Mouse (Mus musculus): ENCODE measurements around the gene Grk6. TPM values are rescaled to one million over a fixed set of nuclear protein-coding genes. Genes with fewer than 3 reads are reported as not detected.

Grk6 gene
- polyA plus RNA-seq, 1 experiment: 38.4 TPM

DNA sequence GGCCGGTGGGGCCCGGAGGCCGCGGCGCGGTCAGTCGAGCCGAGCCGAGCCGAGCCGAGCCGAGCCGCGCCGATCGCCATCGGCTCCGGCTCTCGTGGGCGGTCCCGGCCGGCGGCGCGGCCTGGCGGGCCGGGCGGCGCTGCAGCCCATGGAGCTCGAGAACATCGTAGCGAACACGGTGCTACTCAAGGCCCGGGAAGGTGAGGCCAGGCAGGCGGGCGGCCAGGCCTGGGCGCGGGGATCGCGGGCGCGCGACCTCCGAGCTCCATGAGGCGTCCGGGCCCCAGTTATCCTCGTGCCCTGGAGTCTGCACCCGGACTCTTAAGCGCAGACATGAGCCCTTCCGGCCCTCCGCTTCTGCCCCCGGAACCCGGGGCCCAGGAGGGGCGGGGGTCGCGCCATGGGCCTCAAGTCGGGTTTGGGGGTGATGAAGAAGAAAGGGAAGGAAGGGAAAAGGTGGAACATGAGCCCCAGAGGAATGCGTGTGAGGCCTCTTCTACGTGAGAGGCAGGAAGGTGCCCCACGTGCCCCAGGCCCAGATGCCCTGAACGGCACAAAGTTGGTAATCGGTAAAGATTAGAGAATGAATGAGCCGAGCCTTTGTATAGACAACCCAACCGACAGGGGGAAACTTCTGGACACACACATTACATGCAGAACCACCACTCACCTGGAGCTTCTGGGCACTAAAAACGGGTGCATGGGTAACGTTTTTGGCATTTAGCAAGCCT, 654 bp downstream of the Grk6 start:
- Histone ChIP-seq H3K27ac (ENCODE audit: insufficient read depth, low read depth, low read length) (peak overlapping the region; percentile 88), H3K27me3 (ENCODE audit: control insufficient read depth, insufficient read depth, low read length) (no peaks in the 10 kb centered on the region), H3K36me3 (ENCODE audit: control insufficient read depth, insufficient read depth, low read length) (peaks cover 6% of the 10 kb centered on the region), H3K4me1 (ENCODE audit: control insufficient read depth, insufficient read depth, insufficient read length, low read length) (peaks cover 35% of the 10 kb centered on the region), H3K4me3 (ENCODE audit: low read depth, low read length) (peak overlapping the region; percentile 80)
- TF ChIP-seq CTCF (IDR thresholded peaks at IDR 0.05; ENCODE audit: extremely low read depth, insufficient read length, insufficient replicate concordance, low read depth, low read length) (no peak), POLR2A (IDR thresholded peaks at IDR 0.05; ENCODE audit: low read depth, low read length) (no peak)
- WGBS: under 1% methylated on average over 63 of the region's 66 CpGs

DNA sequence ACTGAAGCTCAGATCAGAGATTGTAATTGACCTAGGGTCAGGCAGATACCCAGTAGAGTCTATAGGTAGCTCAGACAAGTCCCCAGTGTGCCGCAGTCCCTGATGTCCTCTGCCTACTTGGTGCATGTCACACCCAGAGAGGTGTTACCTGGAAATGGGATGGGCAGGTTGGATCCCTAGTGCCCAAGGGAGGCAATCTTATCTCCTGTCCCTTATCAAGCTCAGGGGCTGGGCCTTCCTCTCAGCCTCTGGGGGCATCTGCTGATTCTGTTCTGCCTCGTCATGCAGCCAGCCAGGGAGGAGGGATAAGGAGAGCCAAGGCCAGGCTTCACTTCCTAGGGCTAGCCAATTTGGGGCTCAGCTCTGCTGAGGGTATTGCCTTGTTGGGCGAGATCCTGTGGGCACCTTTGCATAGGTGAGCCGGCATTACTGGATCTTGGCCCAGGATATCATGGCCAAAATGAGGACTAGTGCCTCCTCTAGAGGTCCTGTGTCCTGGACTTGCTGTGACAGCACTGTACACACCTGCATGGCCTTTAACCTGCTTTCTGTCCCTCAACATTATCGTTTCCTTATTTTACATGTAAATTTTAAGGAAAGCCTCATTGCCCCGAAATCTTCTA, 1.7 kb downstream of the Grk6 start:
- Histone ChIP-seq H3K36me3 (ENCODE audit: control insufficient read depth, insufficient read depth, low read length) (peaks cover 15% of the 10 kb centered on the region), H3K4me3 (ENCODE audit: low read depth, low read length) (peak overlapping the region; percentile 39), H3K27ac (ENCODE audit: insufficient read depth, low read depth, low read length) (peak overlapping the region; percentile 88), H3K27me3 (ENCODE audit: control insufficient read depth, insufficient read depth, low read length) (no peaks in the 10 kb centered on the region), H3K4me1 (ENCODE audit: control insufficient read depth, insufficient read depth, insufficient read length, low read length) (peaks cover 46% of the 10 kb centered on the region)
- TF ChIP-seq CTCF (IDR thresholded peaks at IDR 0.05; ENCODE audit: extremely low read depth, insufficient read length, insufficient replicate concordance, low read depth, low read length): no peak
- TF ChIP-seq POLR2A (IDR thresholded peaks at IDR 0.05; ENCODE audit: low read depth, low read length): peak; percentile 18; the same call in 1 of the 2 replicates
- 41% methylated on average over 6 of the region's 6 CpGs for WGBS

DNA sequence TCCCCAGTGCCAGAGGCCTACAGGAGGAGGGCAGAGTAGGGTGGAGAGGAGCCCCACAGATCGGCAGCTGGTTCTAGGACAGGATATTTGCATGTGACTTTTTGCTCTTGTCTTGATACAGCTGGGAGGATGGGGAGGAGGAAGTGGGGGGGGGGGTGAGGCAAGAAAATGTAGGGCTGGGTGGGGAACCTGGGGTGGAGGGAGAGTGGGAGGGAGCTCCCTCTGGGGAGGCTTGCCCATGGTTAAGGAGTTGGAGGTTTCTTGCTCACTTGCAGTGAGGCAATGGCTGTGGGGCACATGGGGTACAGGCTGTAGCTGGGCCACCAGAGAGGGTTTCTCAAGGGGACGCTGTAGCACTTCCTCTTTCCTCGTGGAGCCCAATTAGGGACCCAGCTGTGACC, 2.7 kb downstream of the Grk6 start:
- H3K27ac ChIP-seq (ENCODE audit: insufficient read depth, low read depth, low read length): peak overlapping the region; percentile 88
- H3K27me3 ChIP-seq (ENCODE audit: control insufficient read depth, insufficient read depth, low read length): no peaks in the 10 kb centered on the region
- no peak for TF ChIP-seq CTCF (IDR thresholded peaks at IDR 0.05; ENCODE audit: extremely low read depth, insufficient read length, insufficient replicate concordance, low read depth, low read length)
- TF ChIP-seq POLR2A (IDR thresholded peaks at IDR 0.05; ENCODE audit: low read depth, low read length): peak; percentile 23; the same call in 1 of the 2 replicates
- H3K4me1 ChIP-seq (ENCODE audit: control insufficient read depth, insufficient read depth, insufficient read length, low read length): peaks cover 55% of the 10 kb centered on the region
- 42% methylated on average over 3 of the region's 3 CpGs for WGBS
- no peak overlapping the region for H3K4me3 ChIP-seq (ENCODE audit: low read depth, low read length)
- H3K36me3 ChIP-seq (ENCODE audit: control insufficient read depth, insufficient read depth, low read length): peaks cover 23% of the 10 kb centered on the region

DNA sequence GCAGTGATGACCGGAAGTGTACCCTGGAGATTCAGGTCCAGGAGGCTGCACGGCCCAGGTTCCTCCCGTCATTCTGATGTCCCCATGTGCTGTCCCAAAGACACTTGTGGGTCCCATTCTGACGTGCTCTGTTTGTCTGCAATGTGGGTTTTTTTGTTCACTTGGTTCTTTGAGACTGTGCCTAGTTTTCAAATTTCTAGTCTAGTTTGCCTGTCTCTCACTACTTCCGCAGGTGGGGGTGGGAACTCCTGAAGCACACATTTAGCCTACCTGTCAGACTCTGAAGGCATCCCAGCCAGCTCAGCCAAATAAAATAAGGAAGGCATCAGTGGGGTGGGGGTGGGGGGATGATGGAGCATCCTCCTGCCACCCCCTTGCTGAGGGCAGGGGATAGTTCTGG, 3.3 kb downstream of the Grk6 start:
- TF ChIP-seq POLR2A (IDR thresholded peaks at IDR 0.05; ENCODE audit: low read depth, low read length) (no peak), CTCF (IDR thresholded peaks at IDR 0.05; ENCODE audit: extremely low read depth, insufficient read length, insufficient replicate concordance, low read depth, low read length) (no peak)
- H3K4me3 ChIP-seq (ENCODE audit: low read depth, low read length): no peak overlapping the region
- H3K4me1 ChIP-seq (ENCODE audit: control insufficient read depth, insufficient read depth, insufficient read length, low read length): peaks cover 58% of the 10 kb centered on the region
- H3K27me3 ChIP-seq (ENCODE audit: control insufficient read depth, insufficient read depth, low read length): no peaks in the 10 kb centered on the region
- H3K27ac ChIP-seq (ENCODE audit: insufficient read depth, low read depth, low read length): peak overlapping the region; percentile 3; the same call in 1 of the 2 replicates
- 83% methylated on average over 5 of the region's 5 CpGs for WGBS
- H3K36me3 ChIP-seq (ENCODE audit: control insufficient read depth, insufficient read depth, low read length): peaks cover 29% of the 10 kb centered on the region

DNA sequence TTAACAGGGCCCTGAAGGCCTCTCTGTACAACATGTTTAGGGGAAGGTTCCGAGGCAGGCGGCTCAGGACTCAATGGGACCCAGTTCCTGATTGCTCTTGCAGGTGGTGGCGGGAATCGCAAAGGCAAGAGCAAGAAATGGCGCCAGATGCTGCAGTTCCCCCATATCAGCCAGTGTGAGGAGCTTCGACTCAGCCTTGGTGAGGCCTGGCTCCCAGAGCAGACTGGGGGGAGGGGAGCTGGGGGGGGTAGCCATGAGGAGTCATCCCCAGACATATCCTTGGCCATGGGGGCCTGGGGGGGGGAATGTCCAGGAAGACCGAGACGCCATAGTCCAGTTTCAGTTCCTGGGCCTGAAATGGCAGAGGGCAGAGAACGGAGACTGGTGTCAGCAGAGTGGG, 4.3 kb downstream of the Grk6 start:
- 0 out of 2 replicates have a peak overlapping the region, but pooled peaks have one; percentile 5 for H3K4me3 ChIP-seq (ENCODE audit: low read depth, low read length)
- H3K4me1 ChIP-seq (ENCODE audit: control insufficient read depth, insufficient read depth, insufficient read length, low read length): peaks cover 58% of the 10 kb centered on the region
- no peaks in the 10 kb centered on the region for H3K27me3 ChIP-seq (ENCODE audit: control insufficient read depth, insufficient read depth, low read length)
- no peak for TF ChIP-seq CTCF (IDR thresholded peaks at IDR 0.05; ENCODE audit: extremely low read depth, insufficient read length, insufficient replicate concordance, low read depth, low read length)
- no peak for TF ChIP-seq POLR2A (IDR thresholded peaks at IDR 0.05; ENCODE audit: low read depth, low read length)
- 82% methylated on average over 9 of the region's 9 CpGs for WGBS
- H3K27ac ChIP-seq (ENCODE audit: insufficient read depth, low read depth, low read length): peak overlapping the region; percentile 71
- H3K36me3 ChIP-seq (ENCODE audit: control insufficient read depth, insufficient read depth, low read length): peaks cover 38% of the 10 kb centered on the region

DNA sequence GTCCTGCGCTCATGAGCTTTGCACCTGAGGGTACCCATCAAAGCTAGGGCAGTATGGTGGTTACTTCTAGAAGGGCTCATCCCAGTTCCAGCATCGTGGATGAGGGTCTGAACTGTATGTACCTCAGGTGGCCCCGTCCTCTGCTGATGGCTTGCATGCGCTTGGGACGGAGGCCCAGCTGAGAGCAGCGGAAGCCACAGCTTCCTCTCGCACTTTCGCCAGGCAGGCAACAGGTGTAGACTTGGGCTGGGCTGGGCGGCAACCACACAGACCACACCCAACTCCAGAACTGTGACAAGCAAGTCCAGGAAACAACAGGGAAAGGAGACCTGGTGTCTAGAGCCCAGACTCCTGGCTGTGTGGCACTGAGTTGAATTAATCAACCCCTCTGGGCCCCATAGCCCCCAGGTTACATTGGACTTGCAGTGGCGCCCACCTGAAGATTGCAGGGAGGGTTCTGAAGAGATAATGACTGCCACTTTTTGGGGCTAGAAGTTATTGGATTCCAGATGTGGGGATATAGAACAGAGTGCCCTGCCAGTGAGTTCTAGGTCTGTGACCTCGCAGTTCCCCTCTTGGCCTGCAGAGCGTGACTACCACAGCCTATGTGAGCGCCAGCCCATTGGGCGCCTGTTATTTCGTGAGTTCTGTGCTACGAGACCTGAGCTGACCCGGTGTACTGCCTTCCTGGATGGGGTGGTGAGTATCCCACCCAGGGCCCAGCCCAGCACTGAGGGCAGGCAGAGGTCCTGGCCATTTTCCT, 5.0 kb downstream of the Grk6 start:
- WGBS: 52% methylated on average over 17 of the region's 17 CpGs
- no peaks in the 10 kb centered on the region for H3K27me3 ChIP-seq (ENCODE audit: control insufficient read depth, insufficient read depth, low read length)
- H3K4me1 ChIP-seq (ENCODE audit: control insufficient read depth, insufficient read depth, insufficient read length, low read length): peaks cover 58% of the 10 kb centered on the region
- H3K4me3 ChIP-seq (ENCODE audit: low read depth, low read length): 0 out of 2 replicates have a peak overlapping the region, but pooled peaks have one; percentile 5
- H3K27ac ChIP-seq (ENCODE audit: insufficient read depth, low read depth, low read length): peak overlapping the region; percentile 76
- H3K36me3 ChIP-seq (ENCODE audit: control insufficient read depth, insufficient read depth, low read length): peaks cover 45% of the 10 kb centered on the region
- TF ChIP-seq CTCF (IDR thresholded peaks at IDR 0.05; ENCODE audit: extremely low read depth, insufficient read length, insufficient replicate concordance, low read depth, low read length) (no peak), POLR2A (IDR thresholded peaks at IDR 0.05; ENCODE audit: low read depth, low read length) (no peak)

Data from small intestine, adult 2 months (tissue).